Mouse (Mus musculus) left cerebral cortex, postnatal 36 days (tissue): ENCODE results near the gene Elk3. TPM values are rescaled to one million over a fixed set of nuclear protein-coding genes. Genes with fewer than 3 reads are reported as not detected.

ENCODE experiments used
- DNase-seq, 2 experiments: peaks; one replicate each; pipeline ENCODE4 v3.0.0; 2021 to 2022; ENCODE audit warnings: low spot score in 2 of 2, mixed read lengths in 1 of 2
- intact Hi-C: fragments of 180-260 bp; cut with DNase I; formaldehyde crosslinking; loops from one replicate; pipeline ENCODE4 v1.15.1; 2025
- total RNA-seq, 2 experiments: library from RNA; stranded (reverse); gene quantifications; 2 replicates each; pipeline ENCODE4 v1.2.3; 2021

Gene Elk3
- total RNA-seq, 2 experiments from 2014 or later = 9.4 to 11.4 TPM

- intact Hi-C loops = no loop called here
- no peak for DNase-seq
Observed at GRCm38 (mm10) chr10:93215051-93215763, 95.7 kb downstream of the Elk3 start.

DNA sequence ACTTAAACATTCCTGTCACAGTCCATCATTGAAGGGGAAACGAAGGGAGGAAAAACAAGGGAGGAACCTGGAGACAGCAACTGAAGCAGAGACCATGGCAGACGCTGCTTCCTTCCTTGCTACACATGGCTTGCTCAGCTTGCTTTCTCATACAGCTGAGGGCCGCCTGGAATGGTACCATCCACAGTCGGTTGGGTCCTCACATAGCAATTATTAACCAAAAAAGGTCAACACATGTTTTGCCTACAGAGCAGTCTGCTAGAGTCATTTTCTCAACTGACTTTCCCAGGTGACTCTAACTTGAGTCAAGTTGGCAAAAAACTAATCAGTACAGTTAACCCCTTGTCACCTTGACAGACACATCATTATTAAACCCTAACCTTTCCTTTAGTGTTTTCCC, 96.7 kb downstream of the Elk3 start:
- no peak for DNase-seq
- intact Hi-C loops = no loop called here

DNA sequence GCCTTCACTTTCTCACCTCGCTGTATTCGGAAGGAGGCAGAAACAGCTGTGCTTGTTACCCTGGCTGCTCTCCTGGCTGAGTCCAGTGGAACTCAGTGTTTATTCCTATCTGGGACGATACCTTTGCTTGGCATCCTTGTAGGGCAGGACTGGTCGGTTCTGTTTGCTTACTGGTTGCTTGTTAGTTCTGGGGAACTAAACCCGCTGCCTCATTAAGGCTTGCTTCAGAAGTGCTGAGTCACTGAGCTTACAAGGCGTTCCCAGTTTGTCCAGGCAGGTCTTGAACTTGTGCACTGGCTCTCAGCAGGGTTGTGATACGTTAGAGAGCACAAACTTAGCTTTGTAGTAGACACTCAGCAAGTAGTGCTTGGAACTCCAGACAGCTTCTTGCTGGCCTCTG, 97.6 kb downstream of the Elk3 start:
- DNase-seq = no peak
- intact Hi-C loops = no loop called here

DNA sequence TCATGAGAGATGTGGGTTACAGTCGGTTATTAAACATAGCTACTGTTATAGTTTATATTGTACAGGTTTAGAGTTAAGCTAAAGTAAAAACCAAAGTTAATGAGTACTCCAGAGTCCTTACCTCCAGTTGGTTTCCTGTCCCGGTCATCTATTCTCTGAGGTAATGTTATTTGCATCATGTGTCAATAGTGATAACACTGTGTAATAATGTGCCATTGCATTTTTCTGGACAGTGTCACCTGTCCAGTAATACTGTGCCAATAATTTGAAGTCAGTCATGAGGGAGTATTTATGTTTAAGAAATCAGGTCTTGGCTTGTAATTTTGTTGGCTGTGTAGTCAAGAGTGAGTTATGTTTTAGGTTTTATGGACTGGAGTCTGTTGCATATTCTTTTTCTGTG, 98.2 kb downstream of the Elk3 start:
- intact Hi-C loops = no loop called here
- DNase-seq = no peak

DNA sequence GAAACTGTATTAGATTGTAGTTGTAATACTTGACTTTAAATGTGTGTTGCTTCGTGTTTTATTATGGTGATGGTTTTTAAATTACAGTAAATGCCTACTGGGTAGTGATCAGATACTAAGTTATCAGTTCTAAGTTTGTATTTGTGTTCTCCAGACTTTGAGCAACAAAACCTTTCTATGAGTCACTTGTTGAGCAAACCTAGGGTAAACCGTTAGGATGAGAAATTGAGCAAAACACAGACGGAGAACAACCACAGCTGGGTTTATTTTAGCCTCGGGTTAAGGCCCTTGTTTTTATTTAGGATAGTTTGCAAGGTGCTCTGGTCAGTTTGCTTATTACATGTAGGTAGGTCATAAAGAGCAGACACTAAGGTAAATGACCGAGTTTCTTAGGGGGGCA, 103.8 kb downstream of the Elk3 start:
- intact Hi-C loops = no loop called here
- DNase-seq = no peak

DNA sequence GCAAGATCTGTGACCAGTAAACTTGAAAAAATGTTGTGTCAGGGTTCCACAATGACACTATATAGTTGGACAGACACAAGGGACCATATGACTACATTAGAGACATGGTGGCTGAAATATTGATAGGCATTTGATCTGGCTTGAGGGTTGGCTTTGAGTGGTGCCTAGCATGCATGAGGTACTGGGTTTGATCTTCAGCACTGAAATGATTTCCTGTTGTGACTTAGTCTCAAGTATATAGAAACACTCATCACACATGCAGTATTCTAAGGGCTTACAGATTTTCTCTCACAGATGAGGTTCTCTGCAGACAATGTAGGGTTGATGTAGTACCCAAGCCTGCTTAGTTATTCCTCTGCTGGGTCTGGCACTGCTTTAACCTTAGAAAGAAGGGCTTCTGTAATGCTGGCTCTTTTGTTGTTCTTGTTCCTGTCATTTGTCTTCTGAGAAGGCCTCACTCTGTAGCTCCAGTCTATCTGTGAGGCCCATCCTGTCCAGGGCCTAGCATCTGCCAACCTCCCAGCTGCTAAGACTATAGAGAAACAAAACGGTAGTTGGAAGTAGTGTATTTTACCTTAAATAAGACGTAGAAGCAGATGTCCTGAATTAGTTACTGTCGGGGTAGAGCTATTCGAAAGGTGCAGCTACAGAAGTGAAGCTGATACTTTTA, 105.5 kb downstream of the Elk3 start:
- intact Hi-C loops = no loop called here
- DNase-seq = no peak

DNA sequence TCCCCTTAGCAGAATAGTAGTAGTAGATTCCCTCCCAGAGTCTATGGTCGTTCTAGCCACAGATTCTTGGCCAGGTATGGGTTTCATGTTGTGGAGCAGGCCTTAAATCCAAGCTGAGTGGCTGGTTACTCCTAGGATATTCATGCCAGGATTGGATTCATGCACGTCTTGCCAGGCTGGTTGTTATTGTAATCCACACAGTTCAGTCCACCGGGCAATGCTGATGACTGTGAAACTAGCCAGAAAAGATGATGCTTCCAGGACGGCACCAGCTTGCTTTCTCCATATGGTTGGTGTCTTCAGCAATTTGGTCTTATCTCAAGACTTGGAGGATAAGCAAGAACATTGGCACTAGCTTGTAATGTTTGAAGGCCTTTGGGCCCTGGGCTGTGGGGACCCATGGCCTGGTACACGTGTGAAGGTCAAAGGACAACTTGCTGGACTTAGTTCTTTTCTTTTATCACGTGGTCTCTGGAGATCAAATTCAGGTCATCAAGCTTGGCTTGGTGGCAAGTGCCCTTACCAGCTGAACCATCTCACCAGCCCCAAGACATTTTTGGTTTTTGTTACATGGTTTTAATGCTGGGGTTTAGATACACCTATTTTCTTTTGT, 109.0 kb downstream of the Elk3 start:
- intact Hi-C loops = no loop called here
- no peak for DNase-seq

- DNase-seq = no peak
- intact Hi-C loops = no loop called here
Observed at GRCm38 (mm10) chr10:93198958-93199357, 112.0 kb downstream of the Elk3 start.

Other genes starting within 250 kb of the Elk3 start
- 10 to 100 TPM; 15.8 to 26.5 TPM for gene Cfap54, start 229.5 kb downstream of the Elk3 start, total RNA-seq
- 100 to 1,000 TPM; 234 to 248 TPM for gene Cdk17, start 150.3 kb downstream of the Elk3 start, total RNA-seq
- gene Lta4h, start 142.3 kb upstream of the Elk3 start, total RNA-seq = 10 to 100 TPM; 50.8 to 61.6 TPM
- gene Hal, start 177.6 kb upstream of the Elk3 start, total RNA-seq = under 1 TPM in 1 of 2 experiments, not detected in 1; 0.48 TPM
- under 1 TPM; 0.37 to 0.75 TPM for gene Amdhd1, start 228.9 kb upstream of the Elk3 start, total RNA-seq
- gene Ccdc38, start 229.5 kb upstream of the Elk3 start, total RNA-seq = not detected